Mouse (Mus musculus) ES-Bruce4 (cell line): ENCODE measurements around the gene Smarca2. TPM values are rescaled to one million over a fixed set of nuclear protein-coding genes. Genes with fewer than 3 reads are reported as not detected.

Source experiments
- H3K27ac ChIP-seq: 2 replicates; pipeline ENCODE4 v1.5.1; 2012; ENCODE audit warnings: low read length, inconsistent platforms; ENCODE audit not compliant: insufficient read depth
- H3K27me3 ChIP-seq: 2 replicates; pipeline ENCODE4 v1.6.1; 2012; ENCODE audit warnings: mild to moderate bottlenecking, low read length, inconsistent platforms; ENCODE audit not compliant: control insufficient read depth, poor library complexity, insufficient read depth, severe bottlenecking
- H3K36me3 ChIP-seq: 2 replicates; pipeline ENCODE4 v1.6.1; 2012; ENCODE audit warnings: inconsistent platforms, mild to moderate bottlenecking, low read length, moderate library complexity; ENCODE audit not compliant: control insufficient read depth, poor library complexity, insufficient read depth, severe bottlenecking
- H3K4me1 ChIP-seq: one replicate; pipeline ENCODE4 v1.8.1; 2011; ENCODE audit warnings: low read length; ENCODE audit not compliant: control insufficient read depth, insufficient read depth
- H3K4me3 ChIP-seq: 2 replicates; pipeline ENCODE4 v1.5.1; 2011; ENCODE audit warnings: low read depth, mild to moderate bottlenecking, low read length
- H3K9ac ChIP-seq: 2 replicates; pipeline ENCODE4 v1.6.1; 2012; ENCODE audit warnings: low read depth, mild to moderate bottlenecking, inconsistent platforms; ENCODE audit not compliant: poor library complexity, severe bottlenecking
- H3K9me3 ChIP-seq: replicated peaks from 2 replicates; pipeline ENCODE4 v1.6.1; 2012; ENCODE audit warnings: mild to moderate bottlenecking, low read length, inconsistent platforms; ENCODE audit not compliant: control insufficient read depth, poor library complexity, insufficient read depth, severe bottlenecking
- CTCF ChIP-seq: IDR thresholded peaks from one replicate; pipeline ENCODE4 v1.8.1; 2011; ENCODE audit warnings: low read depth, low read length
- EP300 ChIP-seq: IDR thresholded peaks from 2 replicates; pipeline ENCODE4 v1.6.1; 2011; ENCODE audit warnings: low read depth, low read length; ENCODE audit not compliant: insufficient read depth
- POLR2A ChIP-seq: IDR thresholded peaks from one replicate; pipeline ENCODE4 v1.8.1; 2011; ENCODE audit warnings: low read length; ENCODE audit not compliant: insufficient read depth
- polyA plus RNA-seq: library from polyadenylated mRNA; stranded (reverse); fragments of >200 nt; gene quantifications from 2 replicates; pipeline ENCODE4 v1.2.4, GENCODE M21; 2011; ENCODE audit warnings: low read depth; ENCODE audit not compliant: missing spikeins, insufficient read depth, insufficient read length

The Smarca2 gene
- polyA plus RNA-seq, 1 experiment = 4.9 TPM

- TF ChIP-seq POLR2A (no peak), CTCF (no peak), EP300 (no peak)
Measured at GRCm38 (mm10) chr19:26748676-26749075, 143.8 kb downstream of the Smarca2 start.

GRCm38 (mm10) chr19:26749427-26750137, 144.7 kb downstream of the Smarca2 start:
- no peak for TF ChIP-seq EP300
- TF ChIP-seq POLR2A = no peak
- TF ChIP-seq CTCF = no peak
- Histone ChIP-seq H3K9me3 (no peaks in the 10 kb centered on the region), H3K27me3 (no peaks in the 10 kb centered on the region; the same call in 1 of the 2 replicates), H3K36me3 (no peaks in the 10 kb centered on the region), H3K4me1 (no peaks in the 10 kb centered on the region), H3K27ac (no peak overlapping the region), H3K9ac (no peak overlapping the region), H3K4me3 (no peak overlapping the region)

More at GRCm38 (mm10) chr19:26748676-26749075, 143.8 kb downstream of the Smarca2 start:
- Histone ChIP-seq H3K4me3 (no peak overlapping the region), H3K4me1 (no peaks in the 10 kb centered on the region), H3K27ac (no peak overlapping the region), H3K9ac (no peak overlapping the region), H3K9me3 (no peaks in the 10 kb centered on the region), H3K36me3 (no peaks in the 10 kb centered on the region), H3K27me3 (no peaks in the 10 kb centered on the region; the same call in 1 of the 2 replicates)

GRCm38 (mm10) chr19:26752611-26753163, 147.8 kb downstream of the Smarca2 start:
- Histone ChIP-seq H3K36me3 (no peaks in the 10 kb centered on the region), H3K4me3 (no peak overlapping the region), H3K9me3 (no peaks in the 10 kb centered on the region; the same call in 1 of the 2 replicates), H3K9ac (no peak overlapping the region), H3K4me1 (no peaks in the 10 kb centered on the region), H3K27me3 (no peaks in the 10 kb centered on the region; the same call in 1 of the 2 replicates), H3K27ac (no peak overlapping the region)
- no peak for TF ChIP-seq EP300
- no peak for TF ChIP-seq CTCF
- TF ChIP-seq POLR2A = no peak

GRCm38 (mm10) chr19:26753266-26753872, 148.5 kb downstream of the Smarca2 start:
- no peak for TF ChIP-seq CTCF
- TF ChIP-seq POLR2A = no peak
- no peak for TF ChIP-seq EP300
- Histone ChIP-seq H3K27ac (no peak overlapping the region), H3K4me3 (no peak overlapping the region), H3K4me1 (no peaks in the 10 kb centered on the region), H3K9ac (no peak overlapping the region), H3K9me3 (no peaks in the 10 kb centered on the region; the same call in 1 of the 2 replicates), H3K36me3 (no peaks in the 10 kb centered on the region), H3K27me3 (no peaks in the 10 kb centered on the region; the same call in 1 of the 2 replicates)

- Histone ChIP-seq H3K9ac (no peak overlapping the region), H3K27me3 (no peaks in the 10 kb centered on the region; the same call in 1 of the 2 replicates), H3K4me1 (no peaks in the 10 kb centered on the region), H3K36me3 (no peaks in the 10 kb centered on the region), H3K4me3 (no peak overlapping the region), H3K27ac (no peak overlapping the region), H3K9me3 (no peaks in the 10 kb centered on the region; the same call in 1 of the 2 replicates)
- TF ChIP-seq POLR2A = no peak
Measured at GRCm38 (mm10) chr19:26754016-26754794, 149.4 kb downstream of the Smarca2 start.
